Mouse (Mus musculus) erythroblast, embryonic 14.5 days (primary cell): ENCODE measurements around the gene Tyms.

Experiments
- GATA1 ChIP-seq: IDR thresholded peaks from 2 replicates; pipeline ENCODE4 v1.6.1; 2012; ENCODE audit warnings: low read length, inconsistent platforms, mixed read lengths
- TAL1 ChIP-seq: IDR thresholded peaks from 3 replicates; pipeline ENCODE4 v1.6.1; 2012; ENCODE audit warnings: low read length, inconsistent platforms, mixed read lengths

- TF ChIP-seq GATA1: no peak
- TF ChIP-seq TAL1: no peak
These were observed 34.8 kb upstream of the Tyms start for GRCm38 (mm10) chr5:30108233-30108632.
